Comparison of ENCODE assay signal across 15 mouse cellular contexts in genomic region chr14:116869996-116870395, GRCm38 (mm10).
"Had no signal": no experiment of that assay in that cellular context is flagged by ENCODE, and none has a peak within 500 bp of the region (broad histone marks: within the 10 kb centered on the region; RNA-seq: fewer than 3 reads in every experiment).

No protein-coding gene starts in this region.

- DNase-seq: retina, postnatal 1 day; right cerebral cortex, adult 18-20 months; right cerebral cortex, postnatal 14 days; right cerebral cortex, postnatal 25 days; right cerebral cortex, postnatal 4 days; spleen, adult 18-20 months; thymus, adult 18-20 months; thymus, adult 2 months; thymus, postnatal 14 days; thymus, postnatal 25 days; thymus, postnatal 36 days; thymus, postnatal 4 days had no signal

- H3K4me2 ChIP-seq: neural tube, embryonic 15.5 days; stomach, embryonic 15.5 days had no signal

- H3K27me3 ChIP-seq: neural tube, embryonic 15.5 days; stomach, embryonic 15.5 days had no signal

- H3K9me3 ChIP-seq: neural tube, embryonic 15.5 days; stomach, embryonic 15.5 days had no signal

- H3K9ac ChIP-seq: neural tube, embryonic 15.5 days; stomach, embryonic 15.5 days had no signal

- H3K27ac ChIP-seq: neural tube, embryonic 15.5 days; stomach, embryonic 15.5 days; stomach, postnatal 0 days had no signal

- H3K36me3 ChIP-seq: neural tube, embryonic 15.5 days; stomach, embryonic 15.5 days had no signal

- H3K4me1 ChIP-seq: neural tube, embryonic 15.5 days; stomach, embryonic 15.5 days had no signal

- H3K4me3 ChIP-seq: neural tube, embryonic 15.5 days; stomach, embryonic 15.5 days had no signal
